Mouse (Mus musculus) heart, embryonic 10.5 days (tissue): ENCODE measurements around the gene Tmcc2. TPM values are rescaled to one million over a fixed set of nuclear protein-coding genes. Genes with fewer than 3 reads are reported as not detected.
A peak's percentile ranks its signal among the peaks of the same experiment; 100 is the strongest.
"Not testable (repeated sequence)": the region's sequence is repeated elsewhere in the genome, so short reads cannot be mapped to it uniquely, and the experiment has no call there.

Experiments used
- DNase-seq: peaks from one replicate; pipeline ENCODE4 v3.0.0-alpha.2; 2017; ENCODE audit warnings: low spot score
- H3K27ac ChIP-seq: fragments of 300-500 bp; sonication (generic); 2 replicates; pipeline ENCODE4 v1.5.1; 2016; ENCODE audit warnings: mild to moderate bottlenecking
- H3K27me3 ChIP-seq: fragments of 300-500 bp; sonication (generic); 2 replicates; pipeline ENCODE4 v1.6.1; 2016; ENCODE audit warnings: mild to moderate bottlenecking; ENCODE audit not compliant: poor library complexity, insufficient read depth, severe bottlenecking
- H3K36me3 ChIP-seq: fragments of 300-500 bp; sonication (generic); 2 replicates; pipeline ENCODE4 v1.6.1; 2016; ENCODE audit warnings: mild to moderate bottlenecking, moderate library complexity
- H3K4me1 ChIP-seq: fragments of 300-500 bp; sonication (generic); 2 replicates; pipeline ENCODE4 v1.6.1; 2016; ENCODE audit warnings: mild to moderate bottlenecking
- H3K4me3 ChIP-seq: fragments of 300-500 bp; sonication (generic); 2 replicates; pipeline ENCODE4 v1.5.1; 2016; ENCODE audit warnings: mild to moderate bottlenecking, moderate library complexity
- H3K9me3 ChIP-seq: fragments of 300-500 bp; sonication (generic); 2 replicates; pipeline ENCODE4 v1.6.1; 2016; ENCODE audit warnings: mild to moderate bottlenecking, moderate library complexity
- WGBS: fragments of 180-500 bp; shearing (Covaris S2); methylation state at CpG from one replicate; pipeline ENCODE4 v1.1.7; 2016; 5-methylcytosine and 5-hydroxymethylcytosine counted together
- polyA plus RNA-seq: library from polyadenylated mRNA; unstranded; fragments of >200 nt; fragmentation: Nextera tagmentation; extraction: Ambion mirVana; gene quantifications from 2 replicates; pipeline ENCODE4 v1.2.1, GENCODE M21; 2016

The Tmcc2 gene
- polyA plus RNA-seq, 1 experiment from 2014 or later = 10.1 TPM

DNA sequence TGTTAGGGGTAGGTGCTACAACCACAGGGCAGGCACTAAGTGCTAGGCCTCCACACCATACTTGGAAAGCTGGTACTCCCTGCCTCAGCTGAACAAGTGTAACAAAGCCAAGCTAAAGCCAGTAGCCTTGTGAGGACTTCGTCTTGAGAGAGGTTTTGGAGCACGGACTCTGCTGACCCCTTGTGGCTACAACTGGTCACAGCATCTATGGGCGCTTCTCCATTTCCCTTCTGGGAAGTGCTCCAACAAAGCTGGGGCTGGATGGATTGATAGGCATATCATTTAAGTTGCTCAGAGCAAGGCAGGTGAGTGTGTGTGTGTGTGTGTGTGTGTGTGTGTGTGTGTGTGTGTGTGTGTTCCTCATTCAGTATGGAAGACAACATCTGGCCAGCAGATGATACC, 35.2 kb downstream of the Tmcc2 start:
- WGBS = under 1% methylated on average over 3 of the region's 3 CpGs
- peak; percentile 92 for DNase-seq
- Histone ChIP-seq H3K27me3 (no peaks in the 10 kb centered on the region), H3K27ac (no peak overlapping the region), H3K9me3 (no peaks in the 10 kb centered on the region), H3K4me1 (peaks cover 37% of the 10 kb centered on the region), H3K36me3 (peaks cover 41% of the 10 kb centered on the region), H3K4me3 (no peak overlapping the region)

GRCm38 (mm10) chr1:132355162-132355601, 35.9 kb downstream of the Tmcc2 start:
- peaks cover 37% of the 10 kb centered on the region for H3K4me1 ChIP-seq
- 61% methylated on average over 6 of the region's 6 CpGs for WGBS
- peaks cover 34% of the 10 kb centered on the region for H3K36me3 ChIP-seq
- H3K27ac ChIP-seq = peak overlapping the region; percentile 53
- no peaks in the 10 kb centered on the region for H3K9me3 ChIP-seq
- H3K27me3 ChIP-seq = no peaks in the 10 kb centered on the region
- no peak overlapping the region for H3K4me3 ChIP-seq
- no peak for DNase-seq

DNA sequence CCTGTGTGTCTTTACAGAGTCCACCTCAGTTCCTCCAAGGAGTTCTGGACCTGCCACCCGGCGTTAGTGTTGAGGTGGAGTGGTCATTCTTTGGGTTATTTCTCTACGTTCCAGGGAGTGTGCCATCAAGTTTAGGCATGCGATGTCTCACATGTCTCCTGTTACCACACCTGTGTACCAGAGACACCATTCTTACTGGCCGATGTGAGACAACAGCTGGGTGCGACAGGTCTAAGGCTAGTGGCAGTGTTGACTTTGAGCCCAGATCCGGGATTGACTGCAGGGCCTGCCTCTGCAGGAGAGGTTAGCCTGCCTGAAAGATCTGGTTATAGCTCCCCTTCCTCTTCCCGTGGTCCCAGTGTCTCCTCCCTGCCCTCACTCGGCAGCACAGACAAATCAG, 36.8 kb downstream of the Tmcc2 start:
- no peak for DNase-seq
- Histone ChIP-seq H3K9me3 (no peaks in the 10 kb centered on the region), H3K36me3 (peaks cover 24% of the 10 kb centered on the region), H3K27ac (no peak overlapping the region), H3K4me3 (no peak overlapping the region), H3K4me1 (peaks cover 37% of the 10 kb centered on the region), H3K27me3 (no peaks in the 10 kb centered on the region)
- 81% methylated on average over 9 of the region's 9 CpGs for WGBS

GRCm38 (mm10) chr1:132353389-132353788, 37.7 kb downstream of the Tmcc2 start:
- no peak overlapping the region for H3K4me3 ChIP-seq
- peaks cover 37% of the 10 kb centered on the region for H3K4me1 ChIP-seq
- peaks cover 16% of the 10 kb centered on the region for H3K36me3 ChIP-seq
- H3K27ac ChIP-seq = no peak overlapping the region
- 36% methylated on average over 5 of the region's 5 CpGs for WGBS
- no peak for DNase-seq
- H3K27me3 ChIP-seq = no peaks in the 10 kb centered on the region
- H3K9me3 ChIP-seq = no peaks in the 10 kb centered on the region

DNA sequence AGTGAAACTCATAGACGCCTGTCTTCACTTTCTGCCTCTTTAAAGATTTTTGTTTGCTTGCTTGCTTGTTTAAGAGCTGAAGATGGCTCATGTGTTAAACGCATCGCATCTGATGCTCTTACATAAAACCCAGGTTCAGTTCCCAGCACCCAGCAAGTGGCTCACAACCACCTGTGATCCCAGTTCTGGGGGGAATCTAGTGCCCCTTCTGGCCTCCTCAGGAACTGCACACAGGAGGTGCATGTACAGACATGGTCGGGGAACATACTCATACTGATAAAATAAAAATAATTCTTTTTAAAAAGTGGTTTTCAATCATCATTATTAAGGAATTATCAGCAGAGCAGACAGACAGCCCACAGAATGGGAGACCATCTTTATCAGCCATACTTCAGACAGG, 40.0 kb downstream of the Tmcc2 start:
- H3K36me3 ChIP-seq = no peaks in the 10 kb centered on the region
- H3K4me3 ChIP-seq = no peak overlapping the region
- H3K27ac ChIP-seq = no peak overlapping the region
- H3K9me3 ChIP-seq = no peaks in the 10 kb centered on the region
- 90% methylated on average over 4 of the region's 4 CpGs for WGBS
- peaks cover 39% of the 10 kb centered on the region for H3K4me1 ChIP-seq
- DNase-seq = no peak
- H3K27me3 ChIP-seq = no peaks in the 10 kb centered on the region; the same call in 1 of the 2 replicates

- not testable (repeated sequence) for H3K27me3 ChIP-seq, H3K4me3 ChIP-seq, H3K27ac ChIP-seq, H3K9me3 ChIP-seq, DNase-seq, H3K36me3 ChIP-seq
- peaks cover 32% of the 10 kb centered on the region for H3K4me1 ChIP-seq
- WGBS = 92% methylated on average over 3 of the region's 3 CpGs
Observed at GRCm38 (mm10) chr1:132349601-132350000, 41.5 kb downstream of the Tmcc2 start.

GRCm38 (mm10) chr1:132349049-132349448, 42.0 kb downstream of the Tmcc2 start:
- not testable (repeated sequence) for H3K27me3 ChIP-seq, DNase-seq, H3K27ac ChIP-seq, H3K9me3 ChIP-seq, H3K36me3 ChIP-seq, H3K4me3 ChIP-seq
- peaks cover 28% of the 10 kb centered on the region for H3K4me1 ChIP-seq

DNA sequence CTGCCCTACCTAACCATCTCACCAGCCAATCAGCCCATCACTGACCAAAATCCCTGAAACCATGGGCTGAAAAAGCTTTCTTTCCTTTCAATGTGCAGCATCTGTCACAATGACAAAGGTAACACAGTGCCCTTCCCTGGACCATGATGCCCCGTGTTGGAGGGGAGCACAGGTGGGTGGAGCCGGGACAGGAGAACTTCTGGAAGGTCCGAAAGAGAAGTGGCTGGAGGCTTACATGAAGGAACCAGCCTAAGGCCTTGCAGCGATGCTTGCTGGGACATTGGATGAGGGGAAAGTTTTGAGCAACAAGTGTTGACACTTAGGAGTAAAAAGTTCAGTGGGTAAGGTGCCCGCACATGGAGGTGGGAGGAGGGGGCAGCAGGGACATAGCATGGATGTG, 42.7 kb downstream of the Tmcc2 start:
- DNase-seq = no peak
- H3K27ac ChIP-seq = no peak overlapping the region
- WGBS = 79% methylated on average over 5 of the region's 5 CpGs
- peaks cover 21% of the 10 kb centered on the region for H3K4me1 ChIP-seq
- H3K27me3 ChIP-seq = peaks cover 6% of the 10 kb centered on the region; the same call in 1 of the 2 replicates
- no peak overlapping the region for H3K4me3 ChIP-seq
- no peaks in the 10 kb centered on the region for H3K36me3 ChIP-seq
- H3K9me3 ChIP-seq = no peaks in the 10 kb centered on the region

DNA sequence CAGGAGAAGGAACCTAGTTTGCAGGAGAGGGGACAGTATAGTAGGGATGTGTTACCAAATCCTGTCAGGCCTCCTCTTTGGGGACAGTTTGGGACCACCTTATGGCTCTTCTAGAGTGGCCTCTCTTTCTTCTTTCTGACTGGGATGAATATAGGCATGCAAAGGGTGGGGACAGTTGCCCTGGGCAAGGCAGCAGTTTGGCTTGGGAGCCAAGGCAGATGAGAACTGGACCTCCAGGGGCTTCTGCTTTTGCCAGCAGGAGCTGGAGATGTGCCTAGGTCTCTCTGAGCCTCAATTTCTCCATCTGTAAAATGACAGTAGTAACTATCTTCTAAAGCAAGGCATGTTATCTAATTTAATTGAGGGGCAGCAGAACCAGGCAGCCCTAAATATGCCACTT, 44.1 kb downstream of the Tmcc2 start:
- no peaks in the 10 kb centered on the region for H3K36me3 ChIP-seq
- no peak for DNase-seq
- no peak overlapping the region for H3K4me3 ChIP-seq
- H3K9me3 ChIP-seq = no peaks in the 10 kb centered on the region
- peak overlapping the region; percentile 19; the same call in 1 of the 2 replicates for H3K27ac ChIP-seq
- H3K27me3 ChIP-seq = peaks cover 6% of the 10 kb centered on the region; the same call in 1 of the 2 replicates
- peaks cover 20% of the 10 kb centered on the region for H3K4me1 ChIP-seq

DNA sequence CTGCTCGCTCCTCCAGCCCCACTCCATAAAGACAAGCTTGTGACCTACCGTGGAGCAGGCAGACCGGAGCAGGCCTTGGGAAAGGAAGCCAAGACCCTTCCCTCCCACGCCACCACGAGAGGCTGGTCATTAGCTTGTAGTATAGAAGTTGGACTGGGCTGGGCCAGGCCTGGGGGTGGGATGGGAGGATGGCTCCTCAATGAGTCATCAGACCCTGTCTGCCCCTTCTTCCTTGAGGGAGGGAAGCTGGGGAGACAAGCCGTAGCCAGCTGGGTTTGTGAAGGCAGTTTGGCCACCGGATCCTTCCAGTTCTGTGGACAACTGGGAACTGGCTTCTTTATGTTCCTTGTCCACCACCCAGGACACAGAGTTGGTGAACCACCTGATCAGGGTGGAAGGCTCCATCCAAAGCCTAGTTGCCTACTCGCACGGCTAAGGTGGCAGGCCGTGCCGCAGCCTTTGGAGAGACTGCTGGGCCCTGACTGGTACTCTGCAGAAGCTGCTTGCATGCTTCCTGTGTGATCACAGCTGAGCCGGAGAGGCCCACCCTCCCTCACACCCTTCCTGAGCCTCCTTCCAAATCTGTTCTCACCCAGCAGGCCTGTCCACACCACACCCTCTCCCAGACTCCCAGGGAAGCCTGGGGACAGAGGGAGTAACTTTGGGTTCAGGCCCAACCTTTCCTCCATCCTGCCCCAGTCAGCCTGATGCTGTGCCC, 44.8 kb downstream of the Tmcc2 start:
- WGBS = 61% methylated on average over 12 of the region's 12 CpGs
- Histone ChIP-seq H3K4me1 (peaks cover 26% of the 10 kb centered on the region), H3K27me3 (peaks cover 6% of the 10 kb centered on the region; the same call in 1 of the 2 replicates), H3K9me3 (no peaks in the 10 kb centered on the region), H3K27ac (peak overlapping the region; percentile 19), H3K4me3 (no peak overlapping the region), H3K36me3 (no peaks in the 10 kb centered on the region)
- DNase-seq = no peak

DNA sequence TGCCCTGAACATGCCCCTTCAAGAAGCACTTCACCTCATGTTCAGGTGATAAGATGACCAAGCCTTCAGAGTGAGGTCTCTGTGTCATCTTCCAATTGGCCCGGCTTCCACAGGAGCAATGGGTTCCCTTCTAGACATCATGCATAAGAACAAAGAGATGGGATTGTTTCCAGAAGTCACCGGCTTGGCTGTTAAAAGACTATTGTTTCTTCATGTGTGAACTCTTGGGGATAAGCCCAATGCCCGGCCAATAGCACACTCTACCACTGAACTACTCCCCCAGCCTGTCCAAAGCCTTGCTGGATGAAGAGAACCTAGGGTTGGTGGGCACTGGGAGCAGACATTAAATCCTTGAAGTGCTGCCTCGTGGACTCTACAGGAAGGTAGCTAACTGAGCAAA, 45.6 kb downstream of the Tmcc2 start:
- Histone ChIP-seq H3K27ac (peak overlapping the region; percentile 19; the same call in 1 of the 2 replicates), H3K9me3 (no peaks in the 10 kb centered on the region)
- 77% methylated on average over 4 of the region's 4 CpGs for WGBS

GRCm38 (mm10) chr1:132343656-132344055, 47.4 kb downstream of the Tmcc2 start:
- H3K9me3 ChIP-seq = no peaks in the 10 kb centered on the region
- H3K36me3 ChIP-seq = no peaks in the 10 kb centered on the region
- peaks cover 6% of the 10 kb centered on the region; the same call in 1 of the 2 replicates for H3K27me3 ChIP-seq
- no peak overlapping the region for H3K27ac ChIP-seq
- no peak overlapping the region for H3K4me3 ChIP-seq
- WGBS = 88% methylated on average over 1 of the region's 1 CpGs
- peaks cover 26% of the 10 kb centered on the region for H3K4me1 ChIP-seq
- DNase-seq = no peak

More for the DNA sequence above, 45.6 kb downstream of the Tmcc2 start:
- Histone ChIP-seq H3K27me3 (peaks cover 6% of the 10 kb centered on the region; the same call in 1 of the 2 replicates), H3K4me1 (peaks cover 26% of the 10 kb centered on the region), H3K36me3 (no peaks in the 10 kb centered on the region), H3K4me3 (no peak overlapping the region)
- DNase-seq = no peak

GRCm38 (mm10) chr1:132343191-132343590, 47.9 kb downstream of the Tmcc2 start:
- no peaks in the 10 kb centered on the region for H3K36me3 ChIP-seq
- no peak for DNase-seq
- H3K4me3 ChIP-seq = no peak overlapping the region
- no peaks in the 10 kb centered on the region for H3K9me3 ChIP-seq
- H3K4me1 ChIP-seq = peaks cover 29% of the 10 kb centered on the region
- 79% methylated on average over 2 of the region's 2 CpGs for WGBS
- peaks cover 6% of the 10 kb centered on the region; the same call in 1 of the 2 replicates for H3K27me3 ChIP-seq
- H3K27ac ChIP-seq = no peak overlapping the region
